Mouse (Mus musculus): ENCODE results near the gene B230217C12Rik.

Gene B230217C12Rik

DNA sequence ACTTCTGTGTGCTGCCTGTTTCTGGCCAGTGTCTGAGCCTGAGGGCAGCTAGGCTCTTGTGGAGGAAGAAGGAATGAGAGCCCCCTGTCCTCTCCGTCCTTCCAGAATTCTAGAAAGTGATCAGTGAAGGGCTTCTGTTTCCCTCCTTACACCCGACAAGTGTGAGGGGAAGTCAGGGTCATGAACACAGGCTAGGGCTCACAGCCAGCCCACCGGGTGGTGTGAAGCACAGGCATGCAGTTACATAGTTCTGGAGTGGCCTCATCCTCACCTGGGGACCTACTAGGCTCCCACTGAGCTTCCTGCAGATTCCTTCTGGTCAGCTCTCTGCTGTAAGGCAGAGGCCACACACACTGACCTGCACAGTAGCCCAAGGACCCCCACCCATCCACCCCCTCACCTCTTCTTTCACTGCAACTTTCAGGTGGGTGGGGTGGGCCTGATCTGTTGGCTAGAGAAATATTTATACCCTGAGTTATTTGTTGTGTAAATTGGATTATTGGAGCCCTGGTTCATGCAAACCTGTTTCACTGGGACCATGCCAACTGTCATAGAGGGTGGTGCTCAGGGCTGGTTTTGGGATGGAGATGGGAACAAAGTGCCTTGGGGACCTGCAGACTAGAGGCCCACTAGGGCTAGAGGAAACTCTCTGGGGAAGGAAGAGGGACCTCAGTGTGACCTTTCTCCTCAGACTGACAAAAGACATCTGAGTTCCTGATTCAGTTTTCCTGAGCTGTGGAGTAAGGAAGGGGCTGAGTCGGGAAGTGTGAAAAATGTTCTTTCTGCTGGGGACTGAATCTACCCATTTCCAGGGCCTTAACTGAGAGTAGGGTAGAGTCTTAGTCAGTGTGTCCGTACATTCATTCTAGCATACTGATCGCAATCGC, 31.1 kb upstream of the B230217C12Rik start:
- DNase-seq (ENCODE audit: low spot score in 2 of 2): no peak

DNA sequence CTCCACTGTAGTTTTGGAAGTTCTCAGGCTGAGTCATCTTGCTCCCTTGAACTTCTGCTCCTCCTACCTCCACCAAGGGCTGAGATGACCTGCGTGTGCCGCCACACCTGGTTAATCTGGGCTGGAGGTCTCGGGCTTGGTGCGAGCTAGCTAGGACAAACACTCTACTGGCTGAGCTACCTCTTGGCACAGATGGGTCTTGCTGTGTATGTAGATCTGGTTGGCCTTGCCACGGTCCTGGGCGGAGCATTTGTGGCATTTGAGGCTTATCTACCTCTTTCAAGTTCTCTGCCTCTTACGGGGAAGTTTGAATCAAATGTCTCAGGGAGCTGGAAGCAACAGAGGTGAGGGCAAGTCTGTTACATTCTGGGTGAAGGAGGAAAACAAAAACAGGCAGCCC, 30.2 kb upstream of the B230217C12Rik start:
- DNase-seq (ENCODE audit: low spot score in 2 of 2): peak; percentile 63 to 80

DNA sequence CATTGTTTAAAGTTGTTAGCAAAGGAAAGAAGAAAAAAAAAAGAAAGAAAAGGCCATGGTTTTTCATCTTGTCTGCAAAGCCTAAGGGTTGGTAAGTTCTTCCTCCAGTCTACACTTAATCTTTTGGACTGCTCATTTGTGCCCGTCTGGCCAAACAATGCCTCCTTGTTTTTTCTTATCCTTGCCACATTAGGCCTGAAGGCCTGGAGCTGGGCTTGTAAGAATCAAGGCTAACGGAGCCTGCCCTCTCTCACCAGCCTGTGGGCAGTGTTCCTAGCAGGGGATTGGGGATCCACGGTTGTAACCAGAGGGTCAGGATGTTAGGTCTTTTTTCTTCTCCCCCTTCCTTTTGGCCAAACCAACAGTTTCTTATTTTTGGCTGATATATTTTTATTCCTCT, 29.6 kb upstream of the B230217C12Rik start:
- no peak for DNase-seq (ENCODE audit: low spot score in 2 of 2)

DNA sequence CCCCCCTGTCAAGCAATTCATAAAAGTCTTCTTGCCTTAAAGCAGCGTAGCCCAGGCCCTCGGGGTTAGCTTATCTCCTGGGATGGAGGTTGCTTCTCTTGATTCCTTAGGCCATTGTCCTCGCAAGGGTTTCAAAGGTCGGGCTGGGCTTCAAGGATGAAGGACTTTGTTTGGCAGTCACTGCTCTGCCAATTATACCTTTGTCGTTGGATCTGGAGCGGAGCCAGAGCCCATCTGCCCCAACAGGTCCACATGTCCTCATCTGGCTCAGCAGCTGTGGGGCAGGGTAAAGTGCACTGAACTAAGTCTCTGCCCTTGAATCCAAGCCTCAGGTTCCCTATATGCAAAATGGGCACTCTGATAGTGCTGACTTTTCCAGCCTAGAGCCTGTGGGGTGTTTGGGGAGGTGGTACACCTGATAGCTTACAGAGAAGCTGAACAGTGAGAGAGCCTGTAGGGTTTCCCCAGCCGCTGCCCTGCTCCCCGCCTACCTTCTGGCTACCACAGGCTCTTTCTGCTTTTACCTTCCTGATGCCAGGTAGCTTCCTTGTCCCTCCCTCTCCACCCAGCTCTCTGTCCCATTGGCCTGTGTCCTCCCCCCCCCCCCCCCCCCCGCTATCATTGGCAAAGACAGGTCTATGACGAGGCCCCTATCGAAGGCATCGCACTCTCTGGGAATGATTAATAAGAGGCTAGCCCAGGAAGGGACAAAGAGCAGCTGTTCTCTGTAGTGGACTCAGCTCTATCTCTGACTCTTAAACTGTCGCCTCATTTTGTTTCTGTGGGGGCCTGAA, 28.8 kb upstream of the B230217C12Rik start:
- no peak for DNase-seq (ENCODE audit: low spot score in 2 of 2)

DNA sequence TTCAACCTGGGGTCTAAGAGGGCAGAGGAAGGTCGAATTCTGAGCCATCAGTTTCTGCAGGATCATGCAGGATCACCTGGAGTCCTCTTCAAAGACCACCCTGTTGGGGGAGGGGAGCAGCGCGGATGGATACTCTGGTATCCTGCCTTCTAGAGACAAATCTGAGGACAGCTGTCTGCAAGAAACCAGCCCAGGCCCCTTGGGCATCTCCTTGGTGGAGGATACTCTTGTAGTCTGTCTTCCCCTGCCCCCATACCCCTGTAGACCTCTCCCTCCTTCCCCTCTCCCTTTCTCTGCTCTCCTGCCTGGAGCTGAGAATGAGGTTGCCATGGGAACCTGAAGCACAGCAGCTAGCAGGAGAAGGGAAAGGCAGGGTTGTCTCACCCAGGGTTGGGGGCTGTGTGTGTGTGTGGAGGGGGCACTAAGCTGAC, 28.1 kb upstream of the B230217C12Rik start:
- DNase-seq (ENCODE audit: low spot score in 2 of 2): no peak

DNA sequence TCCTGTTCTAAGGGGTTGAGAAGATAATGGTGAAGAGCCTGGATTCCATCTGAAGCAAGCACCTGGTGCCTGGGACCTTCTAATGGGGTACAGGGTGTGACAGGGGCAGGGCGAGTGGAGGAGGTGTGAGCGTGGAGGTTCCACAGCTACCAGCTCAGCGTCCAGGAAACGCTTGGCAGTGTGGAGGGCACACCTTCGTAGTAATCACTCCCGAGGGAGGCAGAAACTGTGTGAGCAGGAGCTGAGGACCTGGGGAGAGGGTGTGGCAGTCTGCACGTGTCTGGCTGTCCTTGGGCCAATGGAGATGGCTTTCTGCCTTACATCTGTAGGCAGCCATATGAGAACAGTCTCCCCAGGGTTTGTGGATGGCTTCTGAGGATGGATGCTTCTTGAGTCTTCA, 27.5 kb upstream of the B230217C12Rik start:
- DNase-seq (ENCODE audit: low spot score in 2 of 2): no peak

DNA sequence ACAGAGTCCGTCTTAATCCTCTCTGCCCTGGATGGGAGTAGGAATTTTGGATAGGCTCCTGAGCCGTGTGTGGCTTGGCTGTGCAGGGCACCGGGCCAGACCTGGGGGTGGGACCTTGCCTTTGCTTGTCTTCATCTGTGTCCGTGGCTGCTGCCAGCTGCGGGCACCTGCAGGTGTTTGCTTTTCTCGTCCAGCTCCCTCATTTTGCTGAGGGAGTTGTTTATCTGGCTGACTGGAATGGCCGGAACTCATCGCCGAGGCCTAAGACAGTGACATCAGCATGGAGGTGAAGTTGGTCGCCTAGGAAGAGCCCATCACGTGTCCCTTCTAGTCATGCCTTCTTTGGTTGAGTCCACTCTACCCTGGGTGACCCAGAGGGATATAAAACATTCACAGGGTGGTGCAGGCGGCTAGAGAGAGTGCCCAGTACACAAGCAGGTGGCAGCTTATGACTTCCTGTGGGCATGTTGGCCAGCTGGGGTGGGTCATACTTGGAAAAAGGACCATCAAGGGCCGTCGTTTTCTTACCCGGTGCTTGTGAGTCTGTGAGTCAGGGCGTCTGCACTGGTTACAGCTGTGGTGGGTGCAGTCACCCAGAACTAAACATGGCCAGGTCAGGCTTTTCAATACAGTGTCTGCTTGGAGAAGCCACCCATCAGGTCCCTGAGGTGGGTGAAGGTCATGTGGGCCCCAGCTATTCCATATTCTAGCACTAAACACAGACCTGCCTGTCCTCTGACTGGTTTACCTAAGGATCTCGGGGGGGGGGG, 26.6 kb upstream of the B230217C12Rik start:
- DNase-seq (ENCODE audit: low spot score in 2 of 2): no peak

DNA sequence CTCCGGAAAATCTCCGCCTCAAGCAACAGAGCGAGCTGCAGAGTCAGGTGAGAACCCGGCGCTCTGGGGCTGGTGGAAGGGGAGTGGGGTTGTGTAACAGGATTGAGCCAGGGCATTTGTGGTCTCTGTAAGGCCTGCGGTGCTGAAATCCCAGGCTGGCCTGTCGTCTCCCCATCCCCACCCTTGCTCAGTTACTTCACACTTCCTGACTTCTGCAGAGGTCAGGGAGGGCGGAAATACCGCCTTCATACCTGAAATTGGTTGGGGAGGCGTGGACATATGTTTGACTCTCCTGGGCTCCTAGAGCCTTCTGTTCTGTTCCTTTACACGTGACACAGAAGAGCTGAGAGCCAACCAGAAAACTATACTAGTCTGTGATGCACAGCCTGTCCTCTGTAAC, 24.8 kb upstream of the B230217C12Rik start:
- no peak for DNase-seq (ENCODE audit: low spot score in 2 of 2)

DNA sequence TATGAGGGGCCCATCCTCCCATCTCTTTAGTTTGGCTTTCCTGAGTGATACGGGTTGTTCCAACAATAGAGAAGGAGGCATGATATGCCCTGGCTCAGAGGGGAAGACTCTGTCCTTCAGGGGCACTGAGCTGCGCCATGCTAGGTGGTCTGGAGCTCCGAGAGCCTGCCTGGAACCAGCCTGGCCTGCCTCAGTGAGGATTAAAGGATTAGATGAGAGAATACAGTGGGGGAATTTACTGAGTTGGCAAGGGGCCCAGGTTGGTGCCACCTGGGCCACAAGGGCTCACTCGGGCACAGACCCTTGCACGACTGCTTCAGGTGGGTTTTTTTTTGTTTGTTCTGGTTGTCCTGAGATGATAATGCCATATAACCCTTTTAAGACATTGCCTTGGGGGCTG, 24.4 kb upstream of the B230217C12Rik start:
- no peak for DNase-seq (ENCODE audit: low spot score in 2 of 2)

DNA sequence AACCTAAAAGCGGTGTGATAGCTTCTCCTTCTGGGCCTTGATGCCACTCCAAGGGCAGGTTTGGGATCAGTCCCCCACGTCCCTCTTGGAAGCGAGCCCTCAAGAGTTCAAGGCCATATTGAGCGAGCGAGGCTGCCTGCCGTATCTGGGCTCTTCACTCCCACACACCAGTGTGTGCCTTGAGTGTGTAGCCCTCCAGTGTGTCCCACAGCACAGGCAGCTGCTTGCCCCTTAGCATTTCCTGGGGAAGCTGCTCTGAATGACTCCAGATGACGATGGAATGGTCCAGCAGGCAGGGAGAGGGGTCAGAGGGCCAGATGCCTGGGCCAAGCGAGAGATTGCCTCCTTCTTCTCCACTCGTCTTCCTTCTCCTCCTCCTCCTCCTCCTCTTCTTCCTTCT, 23.7 kb upstream of the B230217C12Rik start:
- DNase-seq (ENCODE audit: low spot score in 2 of 2): no peak

DNA sequence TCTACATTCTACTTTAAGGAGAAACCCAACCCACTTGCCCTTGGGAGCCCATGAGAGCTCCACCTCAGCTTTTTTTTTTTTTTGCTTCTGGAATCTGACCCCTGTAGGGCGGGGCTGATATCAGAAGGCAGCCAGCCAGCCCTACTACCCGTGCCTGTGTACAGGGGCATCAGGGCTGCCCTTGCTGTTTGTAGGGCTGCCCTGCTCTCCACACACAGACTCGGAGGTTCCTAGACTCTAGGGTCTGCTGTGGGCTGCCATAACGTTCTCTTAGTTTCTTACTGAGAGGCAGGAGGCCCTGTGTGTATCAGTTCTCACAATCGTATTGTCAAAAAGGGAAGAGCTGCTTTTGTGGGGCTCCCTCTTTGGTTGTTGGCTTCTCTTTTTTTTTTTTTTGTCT, 23.2 kb upstream of the B230217C12Rik start:
- DNase-seq (ENCODE audit: low spot score in 2 of 2): no peak

DNA sequence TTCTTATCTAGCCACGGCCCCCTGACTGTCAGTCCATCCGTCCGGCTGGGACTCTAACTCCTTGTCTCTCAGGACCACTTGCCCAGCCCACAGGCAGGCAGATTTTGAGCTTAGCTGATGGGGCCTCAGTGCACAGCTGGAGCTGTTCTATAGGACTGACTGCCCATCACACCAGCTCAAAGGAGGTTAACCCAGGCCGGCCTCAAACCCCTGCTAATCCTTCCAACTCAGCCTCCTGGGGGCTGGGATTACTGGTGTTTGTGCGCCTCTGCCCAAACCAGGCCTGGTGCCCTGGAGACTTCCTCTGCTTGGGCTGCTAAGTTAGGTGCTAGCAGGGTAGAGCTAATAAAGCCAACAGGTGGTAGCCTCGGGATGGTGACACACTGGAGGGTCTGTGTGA, 22.6 kb upstream of the B230217C12Rik start:
- no peak for DNase-seq (ENCODE audit: low spot score in 2 of 2)

DNA sequence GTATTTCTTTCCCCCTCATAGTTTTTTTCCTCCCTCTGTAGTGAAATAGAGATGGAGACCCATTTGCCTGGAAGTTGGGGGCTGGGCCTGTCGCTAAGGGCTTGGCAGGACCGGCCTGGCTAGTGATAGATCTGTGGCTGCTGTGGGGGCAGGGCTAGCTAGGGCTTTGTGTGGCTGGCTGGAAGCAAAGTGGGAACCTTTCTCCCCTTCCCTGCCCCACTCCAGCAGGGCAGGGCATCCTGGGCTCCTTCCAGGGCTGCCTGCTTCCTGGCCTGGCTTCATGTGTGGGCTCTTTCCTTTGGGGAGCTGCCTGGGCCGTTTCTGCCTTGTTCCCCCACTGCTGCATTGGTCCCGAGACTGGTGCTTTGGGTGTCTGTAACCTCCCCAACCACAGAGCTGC, 22.0 kb upstream of the B230217C12Rik start:
- no peak for DNase-seq (ENCODE audit: low spot score in 2 of 2)

DNA sequence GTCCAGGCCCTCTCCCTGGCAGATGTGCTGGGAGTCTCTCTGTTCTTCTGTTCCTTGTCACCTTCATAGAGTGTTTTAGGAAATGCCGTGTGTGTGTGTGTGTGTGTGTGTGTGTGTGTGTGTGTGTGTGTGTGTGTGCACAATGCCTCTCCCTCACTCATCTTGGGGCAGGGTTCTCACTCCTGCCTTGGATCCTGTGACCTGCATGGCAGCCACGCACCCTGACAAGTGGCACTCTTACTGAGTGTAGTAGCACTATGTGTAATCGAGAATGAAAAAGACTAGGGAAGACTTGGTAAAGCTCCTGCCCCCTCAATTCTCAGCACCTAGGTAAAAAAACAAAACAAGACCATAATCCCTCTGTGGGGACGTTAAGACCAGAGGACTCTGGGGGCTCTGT, 21.5 kb upstream of the B230217C12Rik start:
- DNase-seq (ENCODE audit: low spot score in 2 of 2): no peak

DNA sequence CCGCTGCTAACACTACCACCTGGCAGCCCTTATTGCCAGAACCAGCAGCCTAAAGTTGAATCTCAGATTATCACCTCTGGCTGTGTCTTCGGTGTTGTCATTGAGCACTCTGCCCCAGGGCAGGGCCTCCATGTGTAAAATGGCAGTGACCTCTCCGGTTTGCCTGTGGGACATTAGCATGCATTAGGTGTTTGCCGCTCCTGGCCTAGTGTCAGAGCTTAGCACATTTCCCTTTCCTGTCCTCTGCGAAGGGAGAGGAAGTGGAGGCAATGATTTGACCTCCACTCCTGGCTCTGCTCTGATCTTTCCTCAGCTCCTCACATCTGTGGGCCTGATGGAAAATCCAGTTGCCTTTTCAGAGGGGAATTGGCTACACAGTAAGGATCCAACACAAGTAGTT, 20.7 kb upstream of the B230217C12Rik start:
- DNase-seq (ENCODE audit: low spot score in 2 of 2): no peak

DNA sequence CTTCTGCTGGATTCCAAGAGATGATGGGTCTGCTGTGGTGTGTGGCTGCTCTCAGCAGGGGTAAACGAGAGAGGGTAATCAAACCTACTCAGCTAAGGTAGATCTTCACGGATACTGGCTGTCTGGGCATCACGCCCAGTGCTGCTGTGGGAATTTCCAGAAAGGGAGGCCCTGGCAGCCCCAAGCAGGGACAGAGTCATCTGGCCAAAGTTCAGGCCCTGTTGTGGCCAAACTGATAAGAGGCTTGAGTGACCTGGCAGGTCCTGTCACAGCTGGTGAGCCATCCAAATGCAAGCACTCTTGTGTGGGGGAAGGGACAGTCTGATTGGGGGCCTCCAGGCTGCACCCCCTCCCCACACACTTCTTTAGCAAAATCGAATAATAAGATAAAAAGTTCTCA, 19.7 kb upstream of the B230217C12Rik start:
- peak in 1 of 2 experiments; percentile 73 for DNase-seq (ENCODE audit: low spot score in 2 of 2)

DNA sequence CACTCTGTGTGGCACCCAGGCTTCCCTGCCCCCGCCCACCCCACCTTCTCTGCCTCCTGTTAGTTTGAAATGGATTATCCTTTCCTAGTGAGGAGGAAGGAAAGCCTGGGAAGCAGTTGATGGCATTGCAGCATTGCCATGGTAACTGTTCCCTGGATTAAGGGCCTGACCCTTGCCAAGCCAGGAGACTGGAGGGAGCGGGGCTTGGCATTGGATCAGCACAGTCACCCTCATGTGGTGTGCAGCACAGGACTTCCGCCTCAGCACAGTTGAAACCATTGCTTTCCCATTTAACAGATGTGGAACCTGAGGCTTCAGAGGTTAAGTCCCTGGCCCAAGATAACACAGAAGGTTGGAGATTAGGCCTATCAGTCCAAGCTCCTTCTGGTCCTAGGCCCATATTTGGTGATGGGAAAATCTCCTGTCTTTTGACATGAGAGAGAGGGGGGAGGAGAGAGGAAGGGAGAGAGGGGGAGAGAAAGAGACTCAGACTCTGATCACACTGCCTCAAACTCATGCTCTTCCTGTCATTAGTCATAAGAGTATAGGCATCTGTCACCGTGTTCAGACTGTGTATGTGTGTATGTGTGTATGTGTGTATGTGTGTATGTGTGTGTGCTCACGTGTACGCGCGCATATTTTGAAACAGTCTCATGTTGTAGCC, 19.0 kb upstream of the B230217C12Rik start:
- DNase-seq (ENCODE audit: low spot score in 2 of 2): no peak

DNA sequence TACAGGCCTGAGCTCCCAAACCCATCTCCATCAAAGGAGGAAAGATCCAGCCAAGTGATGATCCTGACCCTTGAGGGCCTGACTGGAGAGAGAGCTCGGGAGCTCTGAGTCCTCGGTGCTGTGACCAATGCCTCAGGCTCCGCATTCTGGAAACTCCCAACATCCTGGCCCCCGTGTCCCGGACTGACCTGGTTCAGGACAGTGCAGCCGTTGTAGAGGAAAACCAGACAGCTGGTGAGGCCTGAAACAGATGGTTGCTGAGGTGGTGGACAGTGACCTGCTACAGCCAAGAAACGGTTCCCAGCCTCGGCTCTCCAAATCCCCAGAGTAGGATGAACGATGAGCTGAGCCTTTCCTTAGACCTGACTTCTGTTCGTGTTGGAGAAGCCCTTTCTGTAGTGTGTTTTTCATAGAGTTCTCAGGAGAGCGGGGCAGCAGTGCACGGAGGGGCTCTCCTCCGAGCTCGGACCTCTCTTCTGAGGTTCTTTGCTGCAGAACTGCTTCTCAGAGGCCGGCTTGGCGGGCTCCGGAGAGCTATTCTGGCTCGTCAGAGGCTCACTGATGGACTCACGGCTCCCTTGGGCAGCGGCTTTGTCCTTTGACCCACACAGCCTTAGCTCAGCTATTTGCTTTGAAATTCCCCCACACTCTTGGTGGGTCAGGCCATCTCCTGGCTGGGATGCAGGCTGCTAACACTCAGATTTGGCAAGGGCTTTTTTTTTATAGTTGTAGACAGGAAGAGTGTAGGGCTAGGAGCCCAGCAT, 17.6 kb upstream of the B230217C12Rik start:
- DNase-seq (ENCODE audit: low spot score in 2 of 2): no peak

DNA sequence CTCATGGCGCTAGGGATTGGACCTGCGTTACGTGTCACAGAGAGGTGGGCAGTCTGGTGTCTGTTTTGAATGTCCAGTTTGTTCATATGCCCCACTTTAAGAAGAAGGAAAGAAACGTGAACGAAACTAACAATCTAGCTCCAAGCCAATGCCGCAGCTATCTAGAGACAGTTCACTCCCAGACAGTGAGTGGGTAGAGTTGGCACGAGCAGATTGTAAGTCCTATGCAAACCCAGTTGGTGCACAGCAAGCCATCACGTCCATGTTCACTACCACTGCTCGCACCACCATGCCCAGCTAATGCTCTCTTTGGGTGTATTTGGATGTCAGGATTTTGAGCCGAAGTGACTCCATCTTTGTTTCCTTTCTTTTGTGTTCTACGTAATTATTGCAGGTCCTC, 16.4 kb upstream of the B230217C12Rik start:
- DNase-seq (ENCODE audit: low spot score in 2 of 2): no peak

DNA sequence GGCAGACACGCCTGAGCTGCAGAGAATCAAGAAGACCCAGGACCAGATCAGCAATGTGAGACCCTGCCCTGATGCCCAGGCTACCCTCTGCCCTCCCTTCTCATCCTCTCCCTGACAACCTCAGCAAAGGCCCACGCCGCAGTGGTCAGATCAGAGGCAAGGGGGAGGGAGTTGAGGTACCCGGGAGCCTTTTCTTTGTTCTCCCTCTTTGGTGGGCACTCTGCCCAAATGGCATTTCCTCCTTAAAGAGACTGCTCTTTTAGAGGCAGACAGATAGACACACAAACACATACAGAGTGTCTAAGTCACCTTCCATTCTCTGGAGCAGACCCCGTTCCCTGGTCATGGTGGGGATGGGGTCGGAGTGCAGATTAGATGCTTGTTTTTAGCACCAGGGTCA, 15.7 kb upstream of the B230217C12Rik start:
- DNase-seq (ENCODE audit: low spot score in 2 of 2): no peak

DNA sequence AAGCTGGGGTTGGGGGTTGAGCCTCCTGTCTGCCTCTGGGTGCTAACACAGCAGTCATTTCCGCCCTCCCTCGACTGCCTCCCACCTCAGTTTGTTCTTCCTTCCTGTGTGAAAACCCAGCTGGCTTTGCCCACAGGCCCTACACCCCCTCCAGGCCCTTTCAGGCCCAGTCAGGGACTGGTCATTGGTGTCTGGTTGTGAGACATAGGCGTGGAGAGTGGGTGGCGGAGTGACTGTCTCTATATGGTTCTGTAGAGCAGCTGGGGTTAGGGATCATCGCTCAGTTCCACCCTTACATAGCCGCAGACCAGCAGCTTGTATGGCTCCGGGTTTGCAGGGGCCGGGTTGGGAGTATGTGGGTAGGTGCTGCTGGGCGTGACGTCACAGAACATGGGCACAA, 15.3 kb upstream of the B230217C12Rik start:
- DNase-seq (ENCODE audit: low spot score in 2 of 2): no peak
